Mouse (Mus musculus) erythroblast, adult 5-6 weeks (primary cell): ENCODE results near the gene Irgc1. TPM values are rescaled to one million over a fixed set of nuclear protein-coding genes. Genes with fewer than 3 reads are reported as not detected.
"Not testable (repeated sequence)": the region's sequence is repeated elsewhere in the genome, so short reads cannot be mapped to it uniquely, and the experiment has no call there.

Experiments
- ATAC-seq: replicated peaks from 2 replicates; pipeline ENCODE4 v1.8.0; 2016; ENCODE audit warnings: moderate number of reproducible peaks, mild to moderate bottlenecking, moderate TSS enrichment, inconsistent platforms; ENCODE audit not compliant: poor library complexity, low FRiP score, severe bottlenecking
- total RNA-seq, 2 experiments: library from RNA; stranded (forward) in 1 of 2; stranded (reverse) in 1 of 2; fragments of 150-400 nt in 1 of 2; fragments of 200-764, 138-1000 nt in 1 of 2; gene quantifications; 2 replicates each; pipeline versions ENCODE4 v1.2.3 to v1.2.4; 2015 to 2017; ENCODE audit warnings: low replicate concordance in 2 of 2

The Irgc1 gene
- total RNA-seq (2015; ENCODE audit: low replicate concordance) (not detected in 2 replicates), total RNA-seq (2017; ENCODE audit: low replicate concordance) (not detected in 2 replicates)

DNA sequence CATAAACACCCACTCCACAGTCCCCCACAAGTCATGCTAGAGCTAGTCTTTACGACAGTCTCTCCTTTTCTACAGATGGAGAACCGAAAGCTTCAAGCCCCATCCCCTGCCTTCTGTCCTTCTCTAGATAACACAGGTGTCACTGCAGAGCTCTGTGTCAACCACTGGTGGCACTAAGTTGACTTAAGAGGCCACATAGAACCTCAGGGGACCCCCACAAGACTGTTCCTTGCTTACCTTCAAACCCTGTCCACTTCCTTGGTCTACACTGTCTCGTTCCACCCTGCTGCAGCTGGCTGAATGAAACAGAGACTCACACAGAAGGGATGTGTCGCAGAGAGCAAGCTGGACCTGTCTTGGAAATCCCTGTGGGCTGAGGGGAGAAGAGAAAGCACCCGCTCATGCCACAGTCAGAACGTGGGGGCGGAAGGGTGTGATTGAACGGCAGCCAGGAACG lies at the start of gene Irgc1:
Gene Irgc1, minus strand, starts transcription at position 443 of the 457 bp plus-strand sequence.
- no peak for ATAC-seq

DNA sequence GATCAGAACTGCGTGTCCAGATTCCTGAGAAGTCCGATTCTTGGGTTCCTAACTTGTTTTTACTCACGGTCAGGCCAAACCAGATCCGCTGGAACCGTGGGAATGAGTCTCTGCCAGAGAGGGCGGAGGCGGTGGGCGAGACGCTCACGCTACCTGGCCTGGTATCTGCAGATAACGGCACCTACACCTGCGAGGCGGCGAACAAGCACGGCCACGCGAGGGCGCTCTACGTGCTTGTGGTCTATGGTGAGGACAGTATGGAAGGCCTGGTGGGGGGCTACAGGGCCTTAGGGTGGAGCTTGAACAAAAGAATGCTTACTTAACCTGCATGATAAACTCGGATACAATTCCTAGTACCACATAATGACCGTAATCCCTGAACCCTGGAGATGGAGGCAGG lies 49.4 kb upstream of the Irgc1 start:
- ATAC-seq = no peak

DNA sequence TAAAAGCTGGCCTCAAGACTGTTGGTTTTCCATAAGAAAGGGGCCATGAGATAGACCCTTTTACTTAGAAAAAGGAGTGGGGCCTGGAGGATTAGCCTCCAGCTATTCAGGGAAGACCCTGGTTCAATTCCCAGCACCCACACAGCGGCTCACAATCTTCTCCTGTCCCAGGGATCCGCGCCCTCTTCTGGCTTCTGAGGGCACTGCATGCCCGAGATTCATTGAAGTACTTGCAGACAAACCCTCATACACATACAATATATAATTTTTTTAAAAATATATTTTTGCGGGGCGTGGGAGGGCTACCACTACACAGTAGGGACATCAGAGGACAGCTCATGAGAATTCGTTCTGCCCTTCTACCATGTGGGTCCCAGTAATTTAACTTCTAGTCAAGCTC lies 48.8 kb upstream of the Irgc1 start:
- no peak for ATAC-seq

GRCm38 (mm10) chr7:24499856-24500577 lies 47.9 kb upstream of the Irgc1 start:
- no peak for ATAC-seq

GRCm38 (mm10) chr7:24488303-24488702 lies 36.2 kb upstream of the Irgc1 start:
- ATAC-seq = no peak

DNA sequence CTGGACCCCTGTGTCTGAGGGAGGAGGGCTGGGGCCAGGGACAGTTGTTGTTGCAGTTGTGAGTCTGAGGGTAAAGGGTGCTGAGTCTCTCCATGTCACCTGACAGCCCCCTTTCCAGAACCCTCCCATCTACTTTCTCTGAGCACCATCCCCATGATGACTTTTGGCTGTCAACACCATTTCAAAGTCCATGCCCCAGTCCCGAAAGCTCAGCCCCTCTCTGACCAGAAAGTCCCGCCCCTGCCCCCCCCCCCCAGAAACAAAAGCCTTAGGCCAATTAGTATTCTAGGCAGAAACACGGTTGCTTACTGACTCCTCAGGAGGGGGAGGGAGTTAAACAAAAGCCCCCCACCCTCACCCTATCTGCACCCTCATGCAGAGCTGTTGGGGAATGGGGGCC lies 35.3 kb upstream of the Irgc1 start:
- ATAC-seq = no peak

DNA sequence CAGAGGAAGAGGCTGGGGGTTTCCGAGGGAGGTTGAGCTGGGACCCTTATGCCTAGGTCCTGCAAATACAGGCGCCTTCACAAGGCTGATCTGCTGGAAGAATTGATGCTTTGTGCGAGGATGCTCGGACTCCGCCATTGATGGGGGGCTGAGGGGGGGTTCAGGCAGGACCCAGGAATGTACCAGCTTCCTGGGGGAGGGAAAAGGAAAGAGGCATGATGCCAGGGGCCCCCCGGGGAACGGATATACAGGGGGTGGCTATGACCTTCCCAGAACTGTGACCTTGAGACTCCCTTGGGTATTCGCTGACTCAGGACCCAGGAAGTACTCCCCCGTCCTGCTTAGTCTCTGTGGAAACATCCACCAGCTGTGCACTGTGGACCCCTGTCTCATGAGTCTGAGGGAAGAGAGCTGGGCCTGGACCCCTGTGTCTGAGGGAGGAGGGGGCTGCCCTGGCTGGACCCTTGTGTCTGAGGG lies 34.6 kb upstream of the Irgc1 start:
- no peak for ATAC-seq

GRCm38 (mm10) chr7:24485481-24485880 lies 33.4 kb upstream of the Irgc1 start:
- ATAC-seq = no peak

GRCm38 (mm10) chr7:24483291-24483690 lies 31.2 kb upstream of the Irgc1 start:
- ATAC-seq = not testable (repeated sequence)

DNA sequence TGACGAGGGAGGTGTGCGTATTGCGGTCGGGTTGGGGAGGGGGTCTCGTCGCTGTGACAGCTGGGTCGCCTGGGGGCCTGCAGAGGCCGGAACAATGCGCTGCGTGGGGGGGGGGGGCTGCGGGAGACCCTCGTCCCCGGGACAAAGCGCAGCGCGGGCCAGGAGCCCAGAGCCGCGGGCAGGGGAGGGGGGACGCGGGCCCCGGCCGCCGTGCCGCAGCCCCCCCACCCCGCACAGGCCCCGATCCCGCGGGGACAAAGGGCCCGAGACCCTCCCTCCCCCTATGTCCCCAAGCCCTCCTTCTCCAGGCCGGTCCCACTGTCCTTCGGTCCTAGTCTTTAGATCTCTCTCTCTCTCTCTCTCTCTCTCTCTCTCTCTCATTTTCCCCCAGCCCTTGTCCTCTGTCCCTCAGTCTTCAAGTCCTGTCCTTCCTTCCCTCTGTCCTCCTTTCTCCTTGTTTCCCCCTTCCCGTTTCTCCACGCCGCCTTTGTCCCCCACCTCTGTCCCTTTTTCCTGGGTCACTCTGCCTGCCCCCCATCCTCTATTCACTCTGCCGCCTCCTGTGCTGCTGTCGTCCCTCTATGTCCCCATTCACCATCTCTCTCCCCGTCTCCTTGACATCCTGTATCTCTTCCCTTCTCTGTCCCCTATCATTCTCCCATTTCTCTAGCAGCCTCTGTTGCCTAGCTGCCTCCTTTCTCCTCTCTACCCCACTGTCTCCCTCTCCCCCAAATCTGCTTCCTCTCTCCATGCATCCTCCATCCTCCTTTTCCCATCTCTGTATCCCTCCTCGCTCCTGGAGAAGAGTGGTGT lies 30.3 kb upstream of the Irgc1 start:
- no peak for ATAC-seq

DNA sequence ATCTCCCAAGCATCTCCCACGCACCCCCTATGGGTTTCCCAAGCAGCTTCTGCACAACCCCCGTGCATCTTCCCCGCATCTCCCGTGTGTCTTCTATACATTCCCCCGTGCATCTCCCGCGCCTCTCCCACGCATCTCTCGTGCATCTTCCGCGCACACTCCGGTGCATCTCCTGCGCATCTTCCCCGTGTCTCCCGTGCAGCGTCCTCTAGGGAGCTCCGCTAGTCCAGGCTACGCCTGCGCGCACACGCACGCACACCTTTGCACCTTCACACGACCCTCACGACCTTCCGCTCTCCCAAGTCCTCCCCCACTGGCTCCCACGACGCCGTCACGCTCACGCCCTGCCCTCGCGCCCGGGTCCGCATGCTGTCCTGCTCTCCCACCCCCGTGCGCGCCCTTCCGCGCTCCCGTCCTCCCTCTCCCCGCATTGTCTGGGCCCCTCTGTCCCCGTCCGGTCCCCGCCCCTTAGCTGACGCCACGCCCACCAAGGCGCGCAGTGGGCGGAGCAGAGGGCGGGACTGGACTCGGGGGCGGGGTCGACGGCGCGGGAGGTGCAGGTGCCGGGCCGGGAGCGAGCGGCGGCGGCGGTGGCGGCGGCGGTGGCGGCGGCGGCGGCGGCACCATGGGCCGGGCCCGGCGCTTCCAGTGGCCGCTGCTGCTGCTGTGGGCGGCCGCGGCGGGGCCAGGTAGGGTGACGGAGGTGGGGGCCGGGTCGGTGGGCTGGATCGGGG lies 29.5 kb upstream of the Irgc1 start, which contains the start of gene Cadm4:
Gene Cadm4, plus strand, starts transcription at position 550 of the 734 bp plus-strand sequence.
- 0 out of 2 replicates have a peak, but pooled peaks have one; percentile 22 for ATAC-seq

- no peak for ATAC-seq
Observed at GRCm38 (mm10) chr7:24480986-24481473, 28.9 kb upstream of the Irgc1 start.

DNA sequence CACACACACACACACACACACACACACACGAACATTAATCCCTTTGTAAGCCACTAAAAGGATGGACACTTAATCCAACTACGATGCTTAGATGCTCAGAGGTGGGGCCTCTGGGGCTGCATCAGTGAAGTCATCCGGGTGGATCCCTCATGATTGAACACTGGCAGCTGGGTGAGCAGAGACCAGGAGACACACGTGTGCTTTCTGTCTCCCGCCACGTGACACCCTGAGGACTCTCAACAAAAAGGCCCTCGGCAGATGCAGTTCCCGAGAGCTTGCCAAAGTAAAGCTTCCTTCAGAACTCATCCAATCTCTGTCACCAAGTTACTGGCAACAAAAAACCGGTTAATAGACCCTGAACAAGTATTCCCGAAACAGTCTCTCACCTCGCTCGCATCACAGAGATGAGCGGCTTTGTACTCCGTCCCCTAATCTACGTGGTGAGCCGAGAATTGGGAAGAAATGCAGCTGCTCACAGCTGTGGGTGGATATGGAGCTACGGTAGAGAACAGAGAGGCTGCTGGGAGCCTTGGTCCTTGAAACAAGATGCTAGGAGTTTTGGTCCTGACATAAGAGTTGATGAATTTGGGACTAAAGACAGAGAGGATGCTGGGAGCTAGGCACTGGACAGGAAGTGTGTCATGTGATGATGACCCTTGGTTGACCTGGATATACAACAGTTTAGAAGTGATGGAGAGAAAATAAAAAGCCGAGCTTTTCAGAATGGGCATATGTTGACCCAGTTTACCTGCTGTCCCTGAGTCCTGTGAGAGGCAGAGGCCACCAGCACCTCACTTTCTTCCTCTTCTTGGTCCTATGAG lies 28.2 kb upstream of the Irgc1 start:
- no peak for ATAC-seq

DNA sequence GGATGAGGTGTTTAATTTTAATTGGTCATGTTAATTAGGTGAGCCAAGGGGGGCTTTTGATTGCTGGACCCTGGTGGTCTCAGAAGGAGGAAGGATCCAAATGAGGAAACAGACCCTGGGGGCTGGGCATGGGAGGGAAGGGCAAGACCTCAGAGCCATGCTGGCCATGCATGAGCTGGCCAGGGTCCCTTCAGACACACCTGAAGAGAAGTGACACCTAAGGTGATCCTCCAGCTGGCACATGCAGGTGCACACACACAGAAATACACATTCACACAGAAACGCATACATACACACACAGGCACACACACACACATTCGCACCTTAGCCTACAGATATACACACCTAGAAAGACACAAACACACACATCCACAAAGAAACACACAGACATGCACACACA lies 27.6 kb upstream of the Irgc1 start:
- no peak for ATAC-seq

DNA sequence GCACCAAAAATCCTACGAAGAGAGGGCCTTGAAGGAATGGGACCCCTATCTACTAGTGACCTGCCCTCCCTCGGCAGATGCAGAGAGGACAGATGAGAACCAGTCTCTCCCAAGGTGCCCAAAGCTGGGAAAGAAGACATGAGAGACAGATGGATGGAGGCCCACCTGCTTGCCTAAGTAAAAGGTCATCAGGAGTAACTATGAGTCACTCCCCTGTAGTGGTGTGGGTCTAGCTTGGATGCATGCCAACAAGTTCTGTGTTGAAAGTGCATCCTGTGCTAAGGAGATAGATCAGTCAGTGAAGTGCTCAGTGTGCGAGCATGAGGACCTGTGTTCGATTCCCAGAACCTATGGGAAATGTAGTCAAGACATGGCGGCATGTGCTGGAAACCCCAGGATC lies 26.8 kb upstream of the Irgc1 start:
- no peak for ATAC-seq

DNA sequence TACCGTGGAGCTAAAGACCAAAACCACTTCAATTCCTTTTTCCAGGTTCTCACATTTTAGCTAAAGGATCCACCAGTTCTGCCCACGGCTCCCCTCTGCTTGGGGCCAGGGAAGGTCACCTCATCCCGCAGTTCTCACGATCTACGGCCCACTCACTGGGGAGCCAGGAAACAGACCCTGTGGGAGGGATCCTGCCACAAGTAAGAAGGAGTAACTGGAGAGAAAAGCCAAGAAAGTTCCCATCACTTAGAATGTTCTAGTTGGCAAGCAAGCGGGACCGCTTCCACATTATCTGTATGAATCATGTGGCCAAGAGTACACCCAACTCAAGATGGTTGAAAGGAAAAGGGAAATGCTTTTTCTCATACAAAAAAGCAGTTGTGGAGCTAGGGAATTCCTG lies 24.8 kb upstream of the Irgc1 start:
- ATAC-seq = no peak

DNA sequence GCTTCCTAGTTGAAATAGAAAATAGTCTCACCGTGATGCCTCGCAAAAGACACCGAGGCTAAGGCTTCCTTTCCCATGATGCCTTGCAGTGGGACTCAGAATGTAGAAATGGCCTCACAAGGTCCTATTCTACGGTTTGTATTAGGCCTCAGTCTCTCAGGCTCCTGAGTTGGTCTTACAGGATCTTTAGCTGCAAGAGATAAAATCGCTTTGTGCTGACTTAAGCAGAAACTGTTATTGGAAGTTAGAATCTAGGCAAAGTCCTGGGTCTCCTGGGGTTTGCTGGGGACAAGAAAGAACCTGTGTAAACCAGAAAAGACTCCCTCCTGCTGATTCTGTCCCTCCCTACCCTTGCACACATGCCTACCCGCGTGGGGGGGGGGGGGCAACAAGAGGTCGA lies 24.2 kb upstream of the Irgc1 start:
- no peak for ATAC-seq

DNA sequence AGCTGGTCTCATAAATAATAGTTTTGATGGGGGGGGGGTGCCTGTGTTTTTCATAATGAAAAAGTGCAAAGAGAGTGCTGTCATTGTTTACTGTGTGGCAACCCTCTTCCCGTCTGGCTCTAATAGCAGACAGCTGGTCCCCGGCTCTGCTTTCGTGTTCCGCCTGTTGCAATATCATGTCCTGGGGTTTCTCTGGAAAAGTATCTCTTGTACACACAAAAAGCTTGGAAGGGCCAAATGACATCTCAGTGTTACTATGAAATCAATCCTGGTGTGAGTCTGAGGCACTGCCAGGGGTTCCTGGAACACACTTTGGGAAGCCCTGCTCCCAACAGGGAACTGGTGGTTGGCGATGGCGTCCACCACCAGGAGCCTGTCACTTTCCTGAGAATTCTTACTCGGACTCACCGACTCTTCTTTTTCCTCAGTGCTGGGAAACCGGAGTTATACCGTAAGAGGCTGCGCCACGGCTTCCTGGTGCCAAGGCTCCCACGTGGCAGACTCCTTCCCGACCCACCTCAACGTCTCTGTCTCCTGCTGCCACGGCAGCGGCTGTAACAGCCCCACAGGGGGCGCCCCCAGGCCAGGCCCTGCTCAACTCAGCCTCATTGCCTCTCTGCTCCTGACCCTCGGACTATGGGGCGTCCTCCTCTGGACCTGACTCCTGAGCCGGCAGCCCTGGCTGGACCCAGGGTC lies 22.9 kb upstream of the Irgc1 start:
- ATAC-seq = no peak
